Mouse (Mus musculus): ENCODE measurements around the gene Klk11. TPM values are rescaled to one million over a fixed set of nuclear protein-coding genes. Genes with fewer than 3 reads are reported as not detected.
A peak's percentile ranks its signal among the peaks of the same experiment; 100 is the strongest.

Gene Klk11
- polyA plus RNA-seq, 1 experiment from 2014 or later = 20.2 TPM

DNA sequence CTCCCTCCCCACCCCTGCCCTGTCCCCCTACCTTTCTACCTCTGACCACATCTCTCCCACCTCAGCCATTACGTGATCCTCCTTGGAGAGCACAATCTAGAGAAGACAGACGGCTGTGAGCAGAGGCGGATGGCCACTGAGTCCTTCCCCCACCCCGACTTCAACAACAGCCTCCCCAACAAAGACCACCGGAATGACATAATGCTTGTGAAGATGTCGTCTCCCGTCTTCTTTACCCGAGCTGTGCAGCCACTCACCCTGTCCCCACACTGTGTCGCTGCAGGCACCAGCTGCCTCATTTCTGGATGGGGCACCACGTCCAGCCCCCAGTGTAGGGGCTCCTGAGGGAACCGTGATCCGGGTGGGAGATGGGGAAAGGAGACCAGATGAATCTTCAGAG lies 3.0 kb downstream of the Klk11 start:
- Histone ChIP-seq H3K4me1 (peaks cover 13% of the 10 kb centered on the region; the same call in 1 of the 2 replicates), H3K9me3 (no peaks in the 10 kb centered on the region), H3K9ac (no peak overlapping the region), H3K4me2 (no peak overlapping the region), H3K4me3 (no peak overlapping the region), H3K27me3 (no peaks in the 10 kb centered on the region), H3K27ac (no peak overlapping the region), H3K36me3 (no peaks in the 10 kb centered on the region)
- WGBS = 85% methylated on average over 12 of the region's 12 CpGs
- no peak for ATAC-seq (ENCODE audit: insufficient number of reproducible peaks, low FRiP score, low TSS enrichment, low read depth)

DNA sequence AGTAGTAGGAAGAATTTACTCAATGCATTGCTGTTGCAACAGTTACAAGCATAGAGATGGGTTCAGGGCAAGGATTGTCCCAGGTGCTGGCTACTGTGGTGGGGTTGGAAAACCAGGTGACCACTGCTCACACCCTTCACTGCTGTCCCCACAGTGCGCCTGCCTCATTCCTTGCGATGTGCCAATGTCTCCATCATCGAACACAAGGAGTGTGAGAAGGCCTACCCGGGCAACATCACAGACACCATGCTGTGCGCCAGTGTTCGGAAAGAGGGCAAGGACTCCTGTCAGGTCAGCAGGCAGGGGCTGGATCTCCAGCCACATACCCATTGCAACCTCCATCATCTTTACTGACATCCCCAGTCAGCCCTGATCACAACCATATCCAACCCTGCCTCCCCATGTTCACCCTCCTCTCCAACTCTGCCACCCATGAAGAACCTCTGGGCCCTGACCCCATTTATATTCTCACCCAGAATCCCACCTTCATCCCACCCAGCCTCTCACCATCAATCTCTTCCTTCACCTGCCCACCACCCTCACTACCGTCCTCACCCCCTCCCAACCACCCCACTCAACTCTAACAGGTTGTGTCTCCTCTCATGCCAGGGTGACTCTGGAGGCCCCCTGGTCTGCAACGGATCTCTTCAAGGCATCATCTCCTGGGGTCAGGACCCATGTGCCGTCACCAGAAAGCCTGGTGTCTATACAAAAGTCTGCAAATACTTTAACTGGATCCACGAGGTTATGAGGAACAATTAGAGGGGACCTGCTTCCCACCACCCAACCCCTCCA lies 4.0 kb downstream of the Klk11 start:
- Histone ChIP-seq H3K27me3 (peaks cover 6% of the 10 kb centered on the region; the same call in 1 of the 2 replicates), H3K27ac (no peak overlapping the region), H3K4me3 (no peak overlapping the region), H3K9ac (no peak overlapping the region), H3K9me3 (no peaks in the 10 kb centered on the region), H3K4me1 (peaks cover 21% of the 10 kb centered on the region), H3K36me3 (no peaks in the 10 kb centered on the region), H3K4me2 (no peak overlapping the region)
- no peak for ATAC-seq (ENCODE audit: insufficient number of reproducible peaks, low FRiP score, low TSS enrichment, low read depth)
- WGBS = 90% methylated on average over 10 of the region's 10 CpGs

DNA sequence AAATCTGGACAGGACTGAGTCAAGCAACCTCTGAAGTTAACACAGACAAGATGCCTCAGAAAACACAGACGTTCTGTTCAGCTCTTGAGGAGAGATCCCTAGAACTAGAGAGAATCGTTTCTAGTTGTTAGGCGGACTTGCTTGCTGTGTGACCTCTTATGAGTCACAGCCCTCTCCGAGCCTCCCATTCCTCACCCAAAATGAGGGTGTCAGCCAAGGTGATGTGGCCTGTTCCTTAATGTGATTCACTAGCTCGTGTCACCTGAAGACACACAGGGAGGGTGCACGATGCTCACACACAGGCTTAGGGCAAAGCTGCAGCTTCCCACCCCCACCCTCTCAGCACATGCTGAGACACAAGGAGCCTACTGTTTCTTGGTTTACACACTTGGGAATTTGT lies 5.8 kb downstream of the Klk11 start:
- peak overlapping the region; percentile 44 for H3K27ac ChIP-seq
- no peak overlapping the region for H3K4me3 ChIP-seq
- peaks cover 16% of the 10 kb centered on the region for H3K4me1 ChIP-seq
- H3K9ac ChIP-seq = no peak overlapping the region
- 49% methylated on average over 6 of the region's 6 CpGs for WGBS
- H3K9me3 ChIP-seq = no peaks in the 10 kb centered on the region
- no peak for ATAC-seq (ENCODE audit: insufficient number of reproducible peaks, low FRiP score, low TSS enrichment, low read depth)
- peaks cover 6% of the 10 kb centered on the region; the same call in 1 of the 2 replicates for H3K27me3 ChIP-seq
- H3K4me2 ChIP-seq = no peak overlapping the region
- H3K36me3 ChIP-seq = no peaks in the 10 kb centered on the region

DNA sequence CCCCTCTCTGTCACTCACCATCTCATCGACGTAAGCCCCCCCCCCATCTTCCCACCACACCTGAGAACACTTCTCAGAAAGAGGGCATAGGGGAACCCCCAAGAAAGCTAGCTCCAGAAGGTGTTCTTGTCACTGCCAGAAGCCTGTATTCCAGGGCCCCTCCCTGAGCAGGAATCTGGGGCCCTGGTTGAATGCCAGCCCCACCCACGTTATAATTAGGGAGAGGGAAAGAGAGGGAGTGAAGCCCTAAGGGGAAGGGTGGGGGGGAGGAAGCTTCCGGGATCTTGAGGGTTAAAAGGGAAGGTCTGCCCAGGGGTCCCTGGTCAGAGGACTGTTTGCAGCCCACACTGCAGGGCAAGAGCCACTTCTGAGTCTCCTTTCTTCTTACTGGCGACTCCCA lies 6.3 kb downstream of the Klk11 start, which contains the start of gene Klk10:
Gene Klk10 (plus strand): TSS at position 290 of the 400 bp plus-strand sequence.
- no peak within 1 kb of the TSS for H3K4me3 ChIP-seq
- peaks cover 6% of the 10 kb centered on the region; the same call in 1 of the 2 replicates for H3K27me3 ChIP-seq
- H3K36me3 ChIP-seq = no peaks in the 10 kb centered on the region
- H3K9ac ChIP-seq = no peak within 1 kb of the TSS
- 32% methylated on average over 5 of the region's 5 CpGs for WGBS
- H3K4me2 ChIP-seq = 0 out of 2 replicates have a peak within 1 kb of the TSS, but pooled peaks have one; percentile 3
- no peak for ATAC-seq (ENCODE audit: insufficient number of reproducible peaks, low FRiP score, low TSS enrichment, low read depth)
- peaks cover 16% of the 10 kb centered on the region for H3K4me1 ChIP-seq
- no peaks in the 10 kb centered on the region for H3K9me3 ChIP-seq
- peak within 1 kb of the TSS; percentile 44 for H3K27ac ChIP-seq

DNA sequence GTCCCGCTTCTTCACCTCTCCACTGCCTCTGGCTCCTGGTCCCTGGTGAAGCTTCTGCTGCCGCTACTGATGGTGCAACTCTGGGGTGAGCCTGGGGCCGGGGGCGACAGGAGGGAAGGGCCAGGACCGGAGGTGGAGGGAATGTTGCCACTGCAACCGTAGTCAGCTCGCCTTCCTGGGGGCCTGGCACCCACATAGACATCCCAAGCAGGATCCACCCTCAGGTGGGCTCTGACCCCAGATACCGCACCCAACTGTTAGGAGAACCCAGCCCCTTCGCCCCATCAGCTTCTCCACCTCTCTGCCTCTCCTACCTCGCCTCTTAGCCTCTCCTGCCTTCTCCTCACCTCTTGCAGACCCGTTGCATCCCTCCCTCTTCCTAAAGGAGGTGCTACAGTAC lies 7.1 kb downstream of the Klk11 start:
- Histone ChIP-seq H3K27me3 (peaks cover 6% of the 10 kb centered on the region; the same call in 1 of the 2 replicates), H3K4me2 (0 out of 2 replicates have a peak overlapping the region, but pooled peaks have one; percentile 3), H3K27ac (no peak overlapping the region), H3K4me1 (peaks cover 16% of the 10 kb centered on the region), H3K9me3 (no peaks in the 10 kb centered on the region), H3K4me3 (no peak overlapping the region), H3K36me3 (no peaks in the 10 kb centered on the region), H3K9ac (no peak overlapping the region)
- 83% methylated on average over 11 of the region's 11 CpGs for WGBS
- no peak for ATAC-seq (ENCODE audit: insufficient number of reproducible peaks, low FRiP score, low TSS enrichment, low read depth)

DNA sequence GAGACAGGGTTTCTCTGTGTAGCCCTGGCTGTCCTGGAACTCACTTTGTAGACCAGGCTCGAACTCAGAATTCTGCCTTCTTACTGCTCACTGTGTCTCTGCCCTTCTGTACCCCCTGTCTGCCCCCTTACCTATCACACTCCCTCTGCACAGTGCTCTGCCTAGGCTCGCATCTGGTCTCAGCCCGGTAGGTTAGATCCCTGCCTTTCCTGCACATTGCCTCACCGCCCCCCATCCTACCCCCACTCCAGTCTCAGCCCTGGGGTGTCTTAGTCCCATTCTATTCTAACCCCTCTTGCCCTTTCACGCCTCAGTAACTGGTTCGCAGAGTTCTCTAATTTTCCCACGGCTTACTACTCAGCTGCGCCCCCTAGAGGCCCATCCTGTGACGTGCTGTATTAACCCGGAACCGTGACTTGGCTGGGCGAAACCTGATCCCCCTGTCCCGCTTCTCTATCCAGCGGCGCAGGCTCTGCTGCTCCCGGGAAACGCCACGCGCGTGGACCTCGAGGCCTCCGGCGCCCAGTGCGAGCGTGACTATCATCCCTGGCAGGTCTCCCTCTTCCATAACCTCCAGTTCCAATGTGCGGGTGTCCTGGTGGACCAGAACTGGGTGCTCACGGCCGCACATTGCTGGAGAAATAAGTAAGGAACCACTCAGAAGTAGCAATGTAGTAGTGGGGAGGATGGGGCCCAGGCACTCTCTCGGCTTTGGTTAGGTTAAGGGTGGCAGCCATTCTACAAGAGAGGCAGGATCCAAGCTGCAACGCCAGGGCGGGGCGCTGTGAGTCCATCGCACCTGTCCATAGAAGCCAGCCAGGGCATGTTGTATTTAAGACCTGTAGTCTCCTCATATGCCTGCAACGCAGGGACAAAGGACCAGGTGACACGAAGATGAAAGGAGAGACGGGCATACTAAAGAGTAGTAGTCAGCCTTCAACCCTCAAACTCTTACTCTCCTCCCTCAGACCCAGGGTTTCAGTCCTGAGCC lies 8.2 kb downstream of the Klk11 start:
- Histone ChIP-seq H3K4me2 (peak overlapping the region; percentile 59), H3K36me3 (no peaks in the 10 kb centered on the region), H3K4me3 (peak overlapping the region; percentile 33), H3K27ac (no peak overlapping the region), H3K9me3 (no peaks in the 10 kb centered on the region), H3K27me3 (peaks cover 6% of the 10 kb centered on the region; the same call in 1 of the 2 replicates), H3K4me1 (peaks cover 16% of the 10 kb centered on the region), H3K9ac (0 out of 2 replicates have a peak overlapping the region, but pooled peaks have one; percentile 17)
- WGBS = 6% methylated on average over 36 of the region's 36 CpGs
- ATAC-seq (ENCODE audit: insufficient number of reproducible peaks, low FRiP score, low TSS enrichment, low read depth) = peak; percentile 47; the same call in 1 of the 2 replicates

DNA sequence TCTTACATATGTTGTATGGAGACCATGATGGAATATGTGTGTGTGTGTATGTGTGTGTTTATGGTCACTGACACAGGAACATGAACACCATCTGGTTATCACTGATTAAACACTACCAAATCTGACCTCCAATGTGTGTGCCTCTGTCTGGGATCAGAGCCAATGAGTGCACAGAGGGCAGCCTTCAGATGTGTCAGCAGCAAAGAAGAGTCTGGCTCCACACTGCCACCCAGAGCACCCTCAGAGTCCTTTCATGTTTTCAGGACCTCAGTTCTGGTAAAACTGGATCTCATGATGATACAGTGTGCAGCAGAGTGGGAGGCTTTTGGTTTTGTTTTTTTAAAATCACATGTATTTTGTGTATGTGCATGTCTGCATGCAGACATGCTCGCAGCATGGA lies 10.9 kb downstream of the Klk11 start:
- H3K9ac ChIP-seq = no peak overlapping the region
- H3K27ac ChIP-seq = no peak overlapping the region
- no peak overlapping the region for H3K4me2 ChIP-seq
- H3K36me3 ChIP-seq = no peaks in the 10 kb centered on the region
- no peak overlapping the region for H3K4me3 ChIP-seq
- peaks cover 16% of the 10 kb centered on the region for H3K4me1 ChIP-seq
- 76% methylated on average over 1 of the region's 1 CpGs for WGBS
- no peak for ATAC-seq (ENCODE audit: insufficient number of reproducible peaks, low FRiP score, low TSS enrichment, low read depth)
- peaks cover 6% of the 10 kb centered on the region; the same call in 1 of the 2 replicates for H3K27me3 ChIP-seq
- no peaks in the 10 kb centered on the region for H3K9me3 ChIP-seq

DNA sequence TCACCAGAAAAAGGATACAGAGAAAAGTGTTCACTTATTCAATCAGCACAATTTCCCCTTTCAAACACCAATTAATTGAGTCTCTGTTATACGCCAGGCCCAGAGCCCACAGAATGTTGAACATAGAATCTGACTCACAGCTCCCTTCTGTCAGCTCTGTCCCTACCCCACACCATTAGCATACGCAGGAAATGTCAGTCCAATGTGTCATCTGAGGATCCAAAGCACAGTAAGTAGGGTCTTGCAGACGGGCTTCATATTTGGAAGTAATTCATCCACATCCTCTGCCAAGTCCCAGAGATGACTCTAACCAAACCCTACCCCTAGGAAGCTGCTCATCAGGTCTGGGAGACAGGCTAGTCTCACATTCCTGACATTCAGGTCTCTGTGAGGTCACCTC lies 13.7 kb downstream of the Klk11 start:
- H3K4me1 ChIP-seq = peaks cover 2% of the 10 kb centered on the region; the same call in 1 of the 2 replicates
- no peak overlapping the region for H3K9ac ChIP-seq
- H3K36me3 ChIP-seq = no peaks in the 10 kb centered on the region
- ATAC-seq (ENCODE audit: insufficient number of reproducible peaks, low FRiP score, low TSS enrichment, low read depth) = no peak
- 63% methylated on average over 3 of the region's 3 CpGs for WGBS
- no peak overlapping the region; the same call in 1 of the 2 replicates for H3K27ac ChIP-seq
- peaks cover 3% of the 10 kb centered on the region; the same call in 1 of the 2 replicates for H3K27me3 ChIP-seq
- H3K4me3 ChIP-seq = no peak overlapping the region
- H3K9me3 ChIP-seq = no peaks in the 10 kb centered on the region
- no peak overlapping the region for H3K4me2 ChIP-seq

DNA sequence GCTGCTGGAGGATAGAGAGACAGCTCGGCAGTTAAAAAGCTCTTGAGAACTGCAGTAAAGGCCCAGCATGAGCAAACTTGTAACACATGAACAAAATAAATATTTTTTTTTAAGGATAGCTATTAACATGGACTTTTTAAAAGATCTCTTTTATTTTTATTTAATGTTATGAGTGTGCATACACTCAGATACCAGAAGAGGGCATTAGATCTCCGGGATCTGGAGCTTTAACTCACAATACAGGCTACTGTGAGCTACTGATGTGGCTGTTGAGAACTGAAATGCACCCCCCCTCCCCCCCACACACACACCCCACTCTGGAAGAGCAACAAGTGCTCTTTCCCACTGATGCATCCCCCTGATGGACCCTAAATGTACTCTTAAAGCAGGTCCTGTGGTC lies 14.9 kb downstream of the Klk11 start:
- H3K27ac ChIP-seq = no peak overlapping the region
- no peak overlapping the region for H3K9ac ChIP-seq
- H3K4me2 ChIP-seq = no peak overlapping the region
- no peak overlapping the region for H3K4me3 ChIP-seq
- H3K4me1 ChIP-seq = no peaks in the 10 kb centered on the region
- 59% methylated on average over 2 of the region's 2 CpGs for WGBS
- H3K36me3 ChIP-seq = no peaks in the 10 kb centered on the region
- no peaks in the 10 kb centered on the region for H3K9me3 ChIP-seq
- no peaks in the 10 kb centered on the region for H3K27me3 ChIP-seq
- no peak for ATAC-seq (ENCODE audit: insufficient number of reproducible peaks, low FRiP score, low TSS enrichment, low read depth)

DNA sequence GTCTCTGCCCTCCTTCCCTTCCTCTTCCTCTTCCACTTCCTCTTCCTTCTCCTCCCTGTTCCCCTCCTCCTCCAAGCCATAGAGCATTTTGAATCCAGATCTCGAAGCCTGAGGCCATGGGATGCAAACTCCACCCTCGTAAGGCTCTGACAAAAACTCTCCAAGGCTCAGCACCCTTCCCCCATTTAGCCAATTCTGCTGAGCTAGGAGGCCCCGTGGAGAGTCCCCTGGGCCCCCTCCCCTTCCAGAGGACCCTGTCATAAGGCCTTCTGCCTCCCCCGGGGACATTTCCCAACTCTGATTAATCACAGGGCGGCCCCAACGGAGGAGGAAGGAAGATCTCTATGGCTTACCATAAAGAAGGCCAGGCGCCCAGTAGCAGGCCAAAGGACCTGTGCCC lies 17.2 kb downstream of the Klk11 start, which contains the start of gene Klk9:
Gene Klk9 (plus strand): TSS at position 301 of the 400 bp plus-strand sequence.
- Histone ChIP-seq H3K4me1 (peaks cover 7% of the 10 kb centered on the region; the same call in 1 of the 2 replicates), H3K27ac (no peak within 1 kb of the TSS)
- 59% methylated on average over 7 of the region's 7 CpGs for WGBS

DNA sequence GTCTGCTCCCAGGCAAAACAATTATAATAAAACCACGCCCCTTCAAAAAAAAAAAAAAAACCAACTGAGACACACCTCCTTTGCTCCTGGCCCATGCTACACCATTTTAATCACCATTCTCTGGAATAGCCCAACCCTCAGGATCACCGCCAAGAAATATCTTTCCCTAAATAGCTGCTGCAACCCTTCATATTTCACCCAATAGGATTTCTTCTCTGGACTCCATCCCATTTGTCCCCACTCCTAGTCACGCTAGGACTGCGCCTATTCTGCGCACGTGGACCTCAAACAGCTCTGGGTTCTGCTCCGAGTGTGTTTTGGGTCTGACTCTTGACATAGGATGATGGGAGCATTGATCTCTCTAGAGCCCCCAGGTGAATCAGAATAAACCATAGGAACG lies 22.0 kb downstream of the Klk11 start:
- Histone ChIP-seq H3K27me3 (peaks cover 17% of the 10 kb centered on the region), H3K4me2 (peak overlapping the region; percentile 81), H3K9me3 (no peaks in the 10 kb centered on the region), H3K36me3 (no peaks in the 10 kb centered on the region), H3K4me1 (peaks cover 21% of the 10 kb centered on the region), H3K9ac (no peak overlapping the region), H3K27ac (no peak overlapping the region), H3K4me3 (peak overlapping the region; percentile 52)
- ATAC-seq (ENCODE audit: insufficient number of reproducible peaks, low FRiP score, low TSS enrichment, low read depth) = no peak
- WGBS = 8% methylated on average over 8 of the region's 8 CpGs

More for the DNA sequence above, 17.2 kb downstream of the Klk11 start, which contains the start of gene Klk9:
- H3K27me3 ChIP-seq = peaks cover 13% of the 10 kb centered on the region
- H3K4me3 ChIP-seq = no peak within 1 kb of the TSS
- H3K36me3 ChIP-seq = no peaks in the 10 kb centered on the region
- ATAC-seq (ENCODE audit: insufficient number of reproducible peaks, low FRiP score, low TSS enrichment, low read depth) = no peak
- no peak within 1 kb of the TSS for H3K4me2 ChIP-seq
- H3K9ac ChIP-seq = no peak within 1 kb of the TSS
- no peaks in the 10 kb centered on the region for H3K9me3 ChIP-seq

Measured in limb, embryonic 15.5 days (tissue).